Mouse (Mus musculus) kidney, embryonic 15.5 days (tissue): ENCODE data around the gene Plg. TPM values are rescaled to one million over a fixed set of nuclear protein-coding genes. Genes with fewer than 3 reads are reported as not detected.

Experiments
- ATAC-seq: fragments of 200-750 bp; cut with Nextera tagmentation; replicated peaks from 2 replicates; pipeline ENCODE4 v1.8.0; 2017; ENCODE audit warnings: moderate TSS enrichment; ENCODE audit not compliant: low FRiP score
- H3K27ac ChIP-seq: fragments of 300-500 bp; sonication (generic); 2 replicates; pipeline ENCODE4 v1.5.1; 2015; ENCODE audit warnings: mild to moderate bottlenecking, inconsistent platforms
- H3K27me3 ChIP-seq: fragments of 300-500 bp; sonication (generic); 2 replicates; pipeline ENCODE4 v1.6.1; 2015; ENCODE audit warnings: inconsistent platforms
- H3K36me3 ChIP-seq: fragments of 300-500 bp; sonication (generic); 2 replicates; pipeline ENCODE4 v1.6.1; 2015; ENCODE audit warnings: inconsistent platforms
- H3K4me1 ChIP-seq: fragments of 300-500 bp; sonication (generic); 2 replicates; pipeline ENCODE4 v1.6.1; 2015; ENCODE audit warnings: inconsistent platforms
- H3K4me2 ChIP-seq: fragments of 300-500 bp; sonication (generic); 2 replicates; pipeline ENCODE4 v1.6.1; 2015; ENCODE audit warnings: moderate library complexity, mild to moderate bottlenecking, inconsistent platforms
- H3K4me3 ChIP-seq: fragments of 300-500 bp; sonication (generic); replicated peaks from 2 replicates; pipeline ENCODE4 v1.5.1; 2015; ENCODE audit warnings: mild to moderate bottlenecking, inconsistent platforms
- H3K9ac ChIP-seq: fragments of 300-500 bp; sonication (generic); 2 replicates; pipeline ENCODE4 v1.6.1; 2015; ENCODE audit warnings: mild to moderate bottlenecking, inconsistent platforms
- H3K9me3 ChIP-seq: fragments of 300-500 bp; sonication (generic); replicated peaks from 2 replicates; pipeline ENCODE4 v1.6.1; 2016; ENCODE audit warnings: inconsistent platforms
- WGBS: fragments of 180-500 bp; shearing (Covaris S2); methylation state at CpG from one replicate; pipeline ENCODE4 v1.1.7; 2015; ENCODE audit warnings: mixed read lengths; 5-methylcytosine and 5-hydroxymethylcytosine counted together
- polyA plus RNA-seq: library from polyadenylated mRNA; unstranded; fragments of >200 nt; fragmentation: Nextera tagmentation; extraction: Ambion mirVana; gene quantifications from 2 replicates; pipeline ENCODE4 v1.2.1, GENCODE M21; 2015

The Plg gene
- polyA plus RNA-seq, 1 experiment from 2014 or later = 3.6 TPM

GRCm38 (mm10) chr17:12427156-12427555 lies 48.7 kb downstream of the Plg start:
- no peak overlapping the region for H3K9ac ChIP-seq
- no peak overlapping the region for H3K4me2 ChIP-seq
- no peaks in the 10 kb centered on the region for H3K9me3 ChIP-seq
- no peaks in the 10 kb centered on the region for H3K27me3 ChIP-seq
- whole genome bisulfite sequencing = 38% methylated on average over 3 of the region's 3 CpGs
- peaks cover 10% of the 10 kb centered on the region; the same call in 1 of the 2 replicates for H3K4me1 ChIP-seq
- H3K36me3 ChIP-seq = no peaks in the 10 kb centered on the region
- no peak overlapping the region for H3K27ac ChIP-seq
- ATAC-seq = no peak
- H3K4me3 ChIP-seq = no peak overlapping the region

DNA sequence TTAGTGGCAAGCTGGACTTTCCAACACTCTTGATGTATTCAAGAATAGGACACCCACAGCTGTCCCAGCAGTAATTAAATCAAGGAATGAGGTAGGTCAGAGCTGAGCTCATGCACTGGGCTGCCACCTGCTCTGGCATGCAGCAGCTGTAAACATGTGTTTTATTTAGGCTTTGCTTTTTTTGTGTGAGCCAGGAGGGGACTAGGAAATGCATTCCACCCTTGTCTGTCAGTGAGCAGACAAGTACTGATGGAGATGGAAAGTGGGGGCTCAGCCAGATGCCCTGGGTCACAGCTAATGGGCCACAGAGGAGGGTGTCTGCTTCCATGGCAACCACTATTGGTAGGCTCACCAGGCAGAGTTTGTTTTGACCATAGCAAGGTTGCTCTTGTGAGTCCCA lies 50.0 kb downstream of the Plg start:
- H3K36me3 ChIP-seq = no peaks in the 10 kb centered on the region
- no peaks in the 10 kb centered on the region for H3K9me3 ChIP-seq
- H3K4me1 ChIP-seq = peaks cover 10% of the 10 kb centered on the region; the same call in 1 of the 2 replicates
- no peak overlapping the region for H3K9ac ChIP-seq
- no peak overlapping the region for H3K27ac ChIP-seq
- ATAC-seq = no peak
- no peak overlapping the region for H3K4me3 ChIP-seq
- H3K27me3 ChIP-seq = no peaks in the 10 kb centered on the region
- no peak overlapping the region for H3K4me2 ChIP-seq

GRCm38 (mm10) chr17:12431707-12432106 lies 53.3 kb downstream of the Plg start:
- ATAC-seq = no peak
- 53% methylated on average over 5 of the region's 5 CpGs for WGBS
- H3K4me3 ChIP-seq = no peak overlapping the region
- H3K36me3 ChIP-seq = no peaks in the 10 kb centered on the region
- no peak overlapping the region for H3K9ac ChIP-seq
- peaks cover 10% of the 10 kb centered on the region; the same call in 1 of the 2 replicates for H3K4me1 ChIP-seq
- H3K27me3 ChIP-seq = no peaks in the 10 kb centered on the region
- H3K9me3 ChIP-seq = no peaks in the 10 kb centered on the region
- H3K27ac ChIP-seq = no peak overlapping the region
- H3K4me2 ChIP-seq = no peak overlapping the region

DNA sequence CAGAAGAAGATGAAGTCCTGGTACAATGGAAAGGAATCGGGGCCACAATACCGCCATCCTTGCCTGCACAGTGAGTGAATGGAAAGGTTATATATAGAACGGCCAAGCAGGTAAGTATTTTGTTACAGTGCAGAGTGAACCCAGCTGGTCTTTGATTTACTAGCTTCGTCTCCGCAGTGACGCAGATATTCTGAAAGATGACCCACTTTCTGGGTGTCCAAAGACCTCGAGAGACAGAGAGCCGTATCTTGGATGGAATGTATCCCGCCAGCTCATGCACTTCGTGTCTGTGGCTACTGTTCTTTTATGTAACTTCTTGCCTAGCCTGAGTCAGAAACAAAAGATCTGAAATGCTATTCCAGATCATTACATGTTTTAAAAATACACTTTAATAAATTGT lies 59.4 kb downstream of the Plg start:
- Histone ChIP-seq H3K4me3 (no peak overlapping the region), H3K9me3 (no peaks in the 10 kb centered on the region), H3K27me3 (no peaks in the 10 kb centered on the region), H3K27ac (no peak overlapping the region), H3K4me2 (no peak overlapping the region), H3K36me3 (no peaks in the 10 kb centered on the region), H3K9ac (no peak overlapping the region), H3K4me1 (no peaks in the 10 kb centered on the region)
- no peak for ATAC-seq
- 61% methylated on average over 10 of the region's 10 CpGs for WGBS

DNA sequence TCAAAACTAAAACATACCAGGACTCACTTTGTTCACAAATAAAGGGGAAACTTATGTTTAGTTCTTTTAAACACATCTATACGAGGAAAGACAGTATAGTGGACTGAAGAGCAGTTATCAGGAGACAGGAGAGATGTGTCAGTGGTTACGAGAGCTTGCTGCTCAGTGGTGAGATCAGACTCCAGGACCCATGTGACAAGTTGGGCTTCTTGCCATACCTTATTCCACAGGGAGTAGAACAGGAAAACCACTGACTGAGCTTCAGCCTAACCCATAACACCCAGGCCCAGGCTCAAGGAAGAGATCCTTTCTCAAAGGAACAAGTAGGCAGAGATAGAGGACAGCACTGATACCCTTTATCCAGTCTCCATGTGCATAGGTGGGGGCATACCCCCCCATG lies 66.2 kb downstream of the Plg start:
- H3K9ac ChIP-seq = no peak overlapping the region
- no peak for ATAC-seq
- no peaks in the 10 kb centered on the region for H3K9me3 ChIP-seq
- H3K27ac ChIP-seq = no peak overlapping the region
- H3K36me3 ChIP-seq = no peaks in the 10 kb centered on the region
- no peak overlapping the region for H3K4me3 ChIP-seq
- no peak overlapping the region for H3K4me2 ChIP-seq
- peaks cover 2% of the 10 kb centered on the region; the same call in 1 of the 2 replicates for H3K4me1 ChIP-seq
- WGBS = 67% methylated on average over 2 of the region's 2 CpGs
- no peaks in the 10 kb centered on the region for H3K27me3 ChIP-seq

GRCm38 (mm10) chr17:12451234-12451633 lies 72.8 kb downstream of the Plg start:
- Histone ChIP-seq H3K4me1 (no peaks in the 10 kb centered on the region), H3K36me3 (no peaks in the 10 kb centered on the region), H3K27ac (no peak overlapping the region), H3K9ac (no peak overlapping the region), H3K9me3 (no peaks in the 10 kb centered on the region), H3K4me3 (no peak overlapping the region), H3K27me3 (no peaks in the 10 kb centered on the region), H3K4me2 (no peak overlapping the region)
- 50% methylated on average over 4 of the region's 4 CpGs for WGBS
- no peak for ATAC-seq

DNA sequence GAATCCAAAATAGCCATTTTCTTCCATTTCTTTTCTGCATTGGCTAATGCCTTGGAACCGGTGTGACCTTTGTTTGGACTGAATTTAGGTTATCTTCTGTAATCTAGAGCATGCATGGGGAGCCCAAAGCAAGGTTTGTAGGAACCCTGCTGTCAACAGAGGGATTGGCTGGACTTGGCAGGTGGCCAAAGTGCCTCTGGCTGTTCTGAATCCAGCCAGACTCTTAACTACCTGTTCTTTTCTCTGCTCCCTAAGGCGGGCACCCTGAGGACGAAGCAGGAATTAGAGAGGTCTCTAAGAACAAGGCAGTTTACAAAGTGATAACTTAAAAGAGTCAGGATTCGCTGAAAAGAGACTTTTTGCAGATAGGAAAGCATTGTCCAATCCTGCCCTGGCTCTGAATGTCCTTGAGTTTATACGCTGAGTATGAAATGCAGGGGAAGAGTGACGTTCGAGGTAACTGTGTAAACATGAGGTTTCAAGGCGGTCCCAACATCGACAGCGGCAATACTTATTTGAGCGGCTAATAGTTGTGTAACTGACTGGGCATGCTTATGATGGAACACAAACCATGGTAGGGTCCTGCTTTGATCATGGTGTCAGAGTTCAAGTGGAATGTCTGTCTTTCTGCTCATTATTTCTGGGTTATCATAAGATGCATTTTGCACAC lies 74.6 kb downstream of the Plg start:
- Histone ChIP-seq H3K36me3 (no peaks in the 10 kb centered on the region), H3K9ac (no peak overlapping the region), H3K27ac (no peak overlapping the region), H3K4me3 (no peak overlapping the region), H3K4me1 (no peaks in the 10 kb centered on the region), H3K4me2 (no peak overlapping the region), H3K9me3 (no peaks in the 10 kb centered on the region), H3K27me3 (no peaks in the 10 kb centered on the region)
- no peak for ATAC-seq
- WGBS = 80% methylated on average over 11 of the region's 11 CpGs

GRCm38 (mm10) chr17:12453691-12454090 lies 75.3 kb downstream of the Plg start:
- WGBS = 78% methylated on average over 6 of the region's 6 CpGs
- no peak overlapping the region for H3K27ac ChIP-seq
- no peaks in the 10 kb centered on the region for H3K4me1 ChIP-seq
- H3K9ac ChIP-seq = no peak overlapping the region
- H3K27me3 ChIP-seq = no peaks in the 10 kb centered on the region
- H3K9me3 ChIP-seq = no peaks in the 10 kb centered on the region
- ATAC-seq = no peak
- H3K4me3 ChIP-seq = no peak overlapping the region
- H3K4me2 ChIP-seq = no peak overlapping the region
- no peaks in the 10 kb centered on the region for H3K36me3 ChIP-seq

DNA sequence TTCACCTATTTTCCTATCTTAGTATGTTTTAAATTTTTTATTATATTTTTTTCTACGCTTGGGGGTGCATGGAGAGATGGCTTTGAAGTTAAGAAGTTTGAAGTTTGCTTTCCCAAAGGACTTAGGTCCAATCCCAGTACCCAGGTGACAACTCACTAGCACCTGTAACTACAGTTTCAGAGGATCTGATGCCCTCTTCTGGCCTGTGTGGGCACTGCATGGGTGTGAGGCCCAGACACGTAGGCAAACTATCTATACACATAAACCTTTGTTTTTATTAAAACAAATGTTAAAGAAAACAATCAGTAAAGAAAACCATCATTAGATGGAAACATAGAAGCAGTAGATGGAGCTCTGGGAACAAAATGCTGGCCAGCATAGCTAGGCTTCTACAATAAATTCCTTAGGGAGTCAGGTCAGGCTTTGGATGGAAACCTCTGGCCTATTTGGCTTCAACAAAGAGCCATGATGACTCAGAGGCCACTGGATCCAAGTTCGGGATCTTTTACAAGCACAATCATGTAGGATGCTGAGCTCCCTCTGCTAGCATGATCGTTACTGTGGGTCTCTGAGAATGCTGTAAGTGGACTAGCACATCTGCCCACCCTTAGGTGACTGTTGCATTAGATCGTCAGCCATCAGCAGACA lies 76.9 kb downstream of the Plg start:
- 0 out of 2 replicates have a peak, but pooled peaks cover 8% of the 10 kb centered on the region for H3K4me1 ChIP-seq
- 77% methylated on average over 5 of the region's 5 CpGs for WGBS
- H3K9me3 ChIP-seq = no peaks in the 10 kb centered on the region
- no peaks in the 10 kb centered on the region for H3K27me3 ChIP-seq
- ATAC-seq = no peak
- no peak overlapping the region for H3K9ac ChIP-seq
- no peak overlapping the region for H3K27ac ChIP-seq
- H3K4me3 ChIP-seq = no peak overlapping the region
- no peaks in the 10 kb centered on the region for H3K36me3 ChIP-seq
- no peak overlapping the region for H3K4me2 ChIP-seq

GRCm38 (mm10) chr17:12461168-12461567 lies 82.8 kb downstream of the Plg start:
- Histone ChIP-seq H3K27me3 (no peaks in the 10 kb centered on the region), H3K27ac (no peak overlapping the region), H3K4me3 (no peak overlapping the region), H3K4me2 (no peak overlapping the region), H3K9ac (no peak overlapping the region), H3K36me3 (no peaks in the 10 kb centered on the region), H3K4me1 (0 out of 2 replicates have a peak, but pooled peaks cover 8% of the 10 kb centered on the region), H3K9me3 (no peaks in the 10 kb centered on the region)
- no peak for ATAC-seq

DNA sequence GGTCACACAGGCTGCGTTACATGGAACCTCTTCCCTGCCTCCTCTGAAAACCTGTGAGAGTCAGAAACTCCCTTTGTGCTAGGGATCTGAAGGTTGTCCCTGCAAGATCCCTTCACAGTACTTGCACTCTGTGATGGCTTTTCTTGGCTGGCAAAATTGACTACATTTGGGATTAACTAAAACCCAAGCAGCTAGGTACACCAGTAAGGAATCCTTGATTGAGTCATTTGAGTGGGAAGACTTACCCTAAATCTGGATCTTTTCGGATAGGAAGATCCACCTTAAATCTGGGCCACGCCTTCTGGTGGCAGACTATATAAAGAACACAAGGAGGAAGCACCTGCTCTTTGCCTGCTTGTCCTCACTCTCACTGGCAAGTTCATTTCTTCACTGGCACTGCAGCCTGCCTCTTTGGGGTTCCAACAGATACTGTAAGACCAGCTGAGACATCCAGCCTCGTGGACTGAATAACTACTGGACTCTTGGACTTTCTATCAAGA lies 88.1 kb downstream of the Plg start:
- H3K9me3 ChIP-seq = no peaks in the 10 kb centered on the region
- H3K4me2 ChIP-seq = no peak overlapping the region
- H3K4me1 ChIP-seq = no peaks in the 10 kb centered on the region
- H3K4me3 ChIP-seq = no peak overlapping the region
- ATAC-seq = no peak
- no peaks in the 10 kb centered on the region for H3K27me3 ChIP-seq
- H3K27ac ChIP-seq = no peak overlapping the region
- WGBS = 75% methylated on average over 4 of the region's 4 CpGs
- no peaks in the 10 kb centered on the region for H3K36me3 ChIP-seq
- no peak overlapping the region for H3K9ac ChIP-seq

DNA sequence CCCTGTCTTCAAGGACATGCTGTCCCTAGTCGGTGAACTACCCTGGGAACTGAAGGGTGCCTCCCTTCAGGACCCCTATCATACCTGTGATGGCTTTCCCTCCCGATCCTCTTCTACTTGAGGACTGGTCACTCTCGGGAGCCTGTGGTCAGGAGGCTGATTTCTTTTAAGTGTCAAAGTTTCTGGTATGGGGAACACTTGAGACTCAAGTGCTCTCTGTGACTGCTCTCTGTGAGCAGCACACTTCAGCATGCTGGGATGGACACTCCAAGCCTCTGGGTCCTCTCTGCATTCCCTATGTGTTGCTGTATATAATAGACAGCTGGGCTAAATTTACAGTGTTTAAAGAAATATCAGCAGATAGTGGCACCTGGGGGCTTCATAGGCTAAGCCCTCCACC lies 89.2 kb downstream of the Plg start:
- no peak for ATAC-seq
- H3K4me1 ChIP-seq = no peaks in the 10 kb centered on the region
- H3K4me3 ChIP-seq = no peak overlapping the region
- H3K9me3 ChIP-seq = no peaks in the 10 kb centered on the region
- no peak overlapping the region for H3K27ac ChIP-seq
- H3K9ac ChIP-seq = no peak overlapping the region
- H3K27me3 ChIP-seq = no peaks in the 10 kb centered on the region
- no peak overlapping the region for H3K4me2 ChIP-seq
- WGBS = 71% methylated on average over 3 of the region's 3 CpGs
- H3K36me3 ChIP-seq = no peaks in the 10 kb centered on the region
